Mouse (Mus musculus) kidney, adult 2 months (tissue): Measurements from ENCODE around the gene B3gnt9.

Experiments used
- CTCF ChIP-seq: fragments of 200-500 bp; conservative IDR thresholded peaks from 2 replicates; pipeline ENCODE4 v1.5.1; 2011; ENCODE audit warnings: low read depth, mild to moderate bottlenecking, control low read depth, low read length, moderate library complexity, mixed read lengths; ENCODE audit not compliant: insufficient read depth, insufficient read length
- POLR2A ChIP-seq: fragments of 200-500 bp; IDR thresholded peaks from one replicate; pipeline ENCODE4 v1.6.1; 2011; ENCODE audit warnings: low read depth, low read length, control low read depth

DNA sequence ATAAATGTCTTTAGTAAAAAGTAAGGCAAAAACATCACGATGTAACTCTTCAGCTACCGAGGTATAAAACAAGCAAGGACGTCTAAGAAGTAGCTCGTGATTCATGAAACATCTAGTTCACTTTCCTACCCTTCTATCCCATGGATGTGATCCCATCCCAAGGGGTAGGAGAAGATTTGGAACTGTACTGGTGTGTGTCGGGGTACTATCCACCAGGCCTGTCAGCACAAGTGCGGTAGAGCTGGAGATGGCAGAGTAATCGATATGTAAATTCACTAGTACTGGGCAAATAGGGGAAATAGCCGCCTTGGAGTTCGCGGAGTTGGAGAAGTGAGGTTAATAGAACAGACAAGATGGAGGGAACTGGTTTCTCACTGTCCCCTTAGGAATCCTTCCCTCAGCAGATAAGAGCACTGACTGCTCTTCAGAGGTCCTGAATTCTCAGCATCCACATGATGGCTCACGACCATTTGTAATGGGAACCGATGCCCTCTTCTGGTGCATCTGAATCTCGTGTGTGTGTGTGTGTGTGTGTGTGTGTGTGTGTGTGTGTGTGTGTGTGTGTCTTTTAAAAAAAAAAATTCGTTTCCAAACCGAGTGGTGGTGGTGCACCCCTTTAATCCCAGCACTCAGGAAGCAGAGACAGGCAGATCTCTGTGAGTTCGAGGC is 8.4 kb upstream of the B3gnt9 start:
- TF ChIP-seq CTCF (no peak), POLR2A (no peak)
